ENCODE assay signal across 8 mouse cellular contexts in genomic region chr3:56698248-56698647, GRCm38 (mm10).
DNase-seq lines count a peak whose midpoint lies in the region; ATAC-seq and TF ChIP-seq lines count a peak whose summit lies in the region.

No protein-coding gene starts in this region.

- no peaks in the 10 kb centered on the region for H3K9me3 ChIP-seq in embryonic facial prominence, embryonic 15.5 days (replicated peaks)
- no peaks in the 10 kb centered on the region for H3K9me3 ChIP-seq in limb, embryonic 11.5 days (ENCODE audit: control insufficient read depth, low read length)
- H3K9me3 ChIP-seq in lung, postnatal 0 days (ENCODE audit: low read length) = no peaks in the 10 kb centered on the region

- ATAC-seq in embryonic facial prominence, embryonic 15.5 days (ENCODE audit: insufficient number of reproducible peaks, low FRiP score, low TSS enrichment, low read depth) = peak; percentile 89
- ATAC-seq in limb, embryonic 11.5 days (ENCODE audit: insufficient number of reproducible peaks, low FRiP score, low TSS enrichment, low read depth) = peak; percentile 92
- no peak for ATAC-seq in lung, postnatal 0 days

- H3K4me1 ChIP-seq in embryonic facial prominence, embryonic 15.5 days = peaks cover 7% of the 10 kb centered on the region
- H3K4me1 ChIP-seq in limb, embryonic 11.5 days (ENCODE audit: control insufficient read depth, insufficient read depth, low read length) = peaks cover 4% of the 10 kb centered on the region
- H3K4me1 ChIP-seq in lung, postnatal 0 days (ENCODE audit: insufficient read depth, low read depth, low read length) = no peaks in the 10 kb centered on the region

- no peak overlapping the region for H3K9ac ChIP-seq in embryonic facial prominence, embryonic 15.5 days
- H3K9ac ChIP-seq in limb, embryonic 11.5 days (ENCODE audit: low read length) = no peak overlapping the region
- no peak overlapping the region for H3K9ac ChIP-seq in lung, postnatal 0 days (replicated peaks; ENCODE audit: low read depth)

- TF ChIP-seq CTCF in lung, postnatal 0 days (IDR thresholded peaks at IDR 0.05) = no peak

- WGBS in embryonic facial prominence, embryonic 15.5 days = 0% methylated on average over 1 of the region's 1 CpGs
- WGBS in limb, embryonic 11.5 days = 10% methylated on average over 1 of the region's 1 CpGs
- WGBS in lung, postnatal 0 days = 20% methylated on average over 1 of the region's 1 CpGs

- H3K4me3 ChIP-seq in embryonic facial prominence, embryonic 15.5 days (replicated peaks) = no peak overlapping the region
- no peak overlapping the region for H3K4me3 ChIP-seq in limb, embryonic 11.5 days (ENCODE audit: low read depth, low read length)
- H3K4me3 ChIP-seq in lung, postnatal 0 days (ENCODE audit: low read depth, low read length) = no peak overlapping the region

- H3K27me3 ChIP-seq in embryonic facial prominence, embryonic 15.5 days = no peaks in the 10 kb centered on the region
- H3K27me3 ChIP-seq in limb, embryonic 11.5 days (ENCODE audit: control insufficient read depth, insufficient read depth, low read length) = no peaks in the 10 kb centered on the region
- no peaks in the 10 kb centered on the region for H3K27me3 ChIP-seq in lung, postnatal 0 days (replicated peaks; ENCODE audit: insufficient read depth, low read length)

- H3K4me2 ChIP-seq in embryonic facial prominence, embryonic 15.5 days (replicated peaks) = no peak overlapping the region
- no peak overlapping the region for H3K4me2 ChIP-seq in limb, embryonic 11.5 days (ENCODE audit: low read depth, severe bottlenecking)
- H3K4me2 ChIP-seq in lung, postnatal 0 days (replicated peaks; ENCODE audit: low read depth, low read length) = no peak overlapping the region

- no peaks in the 10 kb centered on the region for H3K36me3 ChIP-seq in embryonic facial prominence, embryonic 15.5 days
- H3K36me3 ChIP-seq in limb, embryonic 11.5 days (ENCODE audit: control insufficient read depth, insufficient read depth, low read length) = no peaks in the 10 kb centered on the region
- no peaks in the 10 kb centered on the region for H3K36me3 ChIP-seq in lung, postnatal 0 days (ENCODE audit: insufficient read depth, low read length)

- DNase-seq in adrenal gland, postnatal 10 days = peak; percentile 18
- peak; percentile 2 to 6 for DNase-seq in kidney, adult 8-10 months
- DNase-seq in limb, embryonic 11.5 days (ENCODE audit: low spot score) = peak; percentile 49
- peak; percentile 42 for DNase-seq in right cerebral cortex, postnatal 14 days
- no peak for DNase-seq in urinary bladder, postnatal 14 days (ENCODE audit: low spot score)
- no peak for DNase-seq in gastrocnemius, postnatal 14 days
- DNase-seq in lung, postnatal 0 days (ENCODE audit: low spot score) = no peak

- intact Hi-C loops in gastrocnemius, postnatal 14 days (cut with DNase I; ENCODE audit: low total_unique reads) = no loop called here

- TF ChIP-seq EP300 in lung, postnatal 0 days (IDR thresholded peaks at IDR 0.05) = no peak

- 0 out of 2 replicates have a peak overlapping the region, but pooled peaks have one; percentile 18 for H3K27ac ChIP-seq in embryonic facial prominence, embryonic 15.5 days (replicated peaks)
- no peak overlapping the region for H3K27ac ChIP-seq in limb, embryonic 11.5 days (replicated peaks; ENCODE audit: low read depth, low read length)
- no peak overlapping the region for H3K27ac ChIP-seq in lung, postnatal 0 days (ENCODE audit: low read length)

Comparison
In these comparisons a context has a peak if more than half of its experiments do, and no peak if none do; other contexts are left out.
1. DNase-seq: peak in adrenal gland, postnatal 10 days (single experiment), kidney, adult 8-10 months (2 of 2), limb, embryonic 11.5 days (single experiment) and right cerebral cortex, postnatal 14 days (single experiment); none in urinary bladder, postnatal 14 days (single experiment), gastrocnemius, postnatal 14 days (single experiment) and lung, postnatal 0 days (single experiment).